Mouse (Mus musculus) midbrain, embryonic 13.5 days (tissue): Measurements from ENCODE around the gene Adam8. TPM values are rescaled to one million over a fixed set of nuclear protein-coding genes. Genes with fewer than 3 reads are reported as not detected.

ENCODE experiments used
- ATAC-seq: fragments of 200-750 bp; cut with Nextera tagmentation; 2 replicates; pipeline ENCODE4 v1.8.0; 2017; ENCODE audit warnings: mild to moderate bottlenecking, moderate TSS enrichment, moderate library complexity
- H3K27ac ChIP-seq: fragments of 300-500 bp; sonication (generic); 2 replicates; pipeline ENCODE4 v1.5.1; 2015; ENCODE audit warnings: inconsistent platforms, mild to moderate bottlenecking, moderate library complexity
- H3K27me3 ChIP-seq: fragments of 300-500 bp; sonication (generic); 2 replicates; pipeline ENCODE4 v1.6.1; 2015; ENCODE audit warnings: mild to moderate bottlenecking, inconsistent platforms
- H3K36me3 ChIP-seq: fragments of 300-500 bp; sonication (generic); 2 replicates; pipeline ENCODE4 v1.6.1; 2015; ENCODE audit warnings: mild to moderate bottlenecking, inconsistent platforms
- H3K4me1 ChIP-seq: fragments of 300-500 bp; sonication (generic); replicated peaks from 2 replicates; pipeline ENCODE4 v1.6.1; 2015; ENCODE audit warnings: inconsistent platforms
- H3K4me2 ChIP-seq: fragments of 300-500 bp; sonication (generic); replicated peaks from 2 replicates; pipeline ENCODE4 v1.6.1; 2015; ENCODE audit warnings: moderate library complexity, mild to moderate bottlenecking, inconsistent platforms
- H3K4me3 ChIP-seq: fragments of 300-500 bp; sonication (generic); replicated peaks from 2 replicates; pipeline ENCODE4 v1.5.1; 2015; ENCODE audit warnings: mild to moderate bottlenecking, inconsistent platforms
- H3K9ac ChIP-seq: fragments of 300-500 bp; sonication (generic); replicated peaks from 2 replicates; pipeline ENCODE4 v1.6.1; 2015; ENCODE audit warnings: mild to moderate bottlenecking, inconsistent platforms
- H3K9me3 ChIP-seq: fragments of 300-500 bp; sonication (generic); 2 replicates; pipeline ENCODE4 v1.6.1; 2016; ENCODE audit warnings: mild to moderate bottlenecking, inconsistent platforms
- WGBS: fragments of 180-500 bp; shearing (Covaris S2); methylation state at CpG from one replicate; pipeline ENCODE4 v1.1.7; 2015; 5-methylcytosine and 5-hydroxymethylcytosine counted together
- polyA plus RNA-seq: library from polyadenylated mRNA; unstranded; fragments of >200 nt; fragmentation: Nextera tagmentation; extraction: Ambion mirVana; gene quantifications from 2 replicates; pipeline ENCODE4 v1.2.1, GENCODE M21; 2015

The Adam8 gene
- 3.8 and 4.0 TPM in 2 replicates for polyA plus RNA-seq

DNA sequence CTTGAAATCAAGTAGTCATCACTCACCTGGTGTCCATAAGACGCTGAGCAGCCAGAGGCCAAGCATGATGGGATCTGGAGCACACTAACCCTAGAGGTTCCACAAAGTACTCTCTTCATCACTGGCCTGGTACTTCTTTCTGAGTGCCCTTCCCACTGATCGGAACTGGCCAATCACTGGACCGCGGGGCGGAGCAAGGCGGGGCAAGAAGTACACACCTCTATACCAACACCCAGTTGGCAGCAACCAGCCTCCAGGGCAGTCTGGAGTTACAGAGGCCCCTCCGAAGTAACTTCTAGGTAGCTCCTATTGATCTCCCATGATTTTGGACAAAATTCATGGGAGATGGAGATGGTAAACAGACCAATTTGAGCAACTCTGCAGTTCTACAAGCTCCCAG is at the start of gene Adam8:
Gene Adam8, minus strand, starts transcription at position 157 of the 400 bp plus-strand sequence.
- no peak for ATAC-seq
- H3K27ac ChIP-seq = no peak within 1 kb of the TSS

GRCm38 (mm10) chr7:140037171-140037555 is 44.8 kb upstream of the Adam8 start:
- H3K27ac ChIP-seq = no peak overlapping the region
- no peak for ATAC-seq

More for the DNA sequence above, at the start of gene Adam8:
- H3K9me3 ChIP-seq = no peaks in the 10 kb centered on the region
- peaks cover 24% of the 10 kb centered on the region for H3K36me3 ChIP-seq
- 28% methylated on average over 7 of the region's 7 CpGs for WGBS
- H3K9ac ChIP-seq = no peak within 1 kb of the TSS
- no peak within 1 kb of the TSS for H3K4me2 ChIP-seq
- no peaks in the 10 kb centered on the region for H3K4me1 ChIP-seq
- no peak within 1 kb of the TSS for H3K4me3 ChIP-seq
- no peaks in the 10 kb centered on the region for H3K27me3 ChIP-seq

DNA sequence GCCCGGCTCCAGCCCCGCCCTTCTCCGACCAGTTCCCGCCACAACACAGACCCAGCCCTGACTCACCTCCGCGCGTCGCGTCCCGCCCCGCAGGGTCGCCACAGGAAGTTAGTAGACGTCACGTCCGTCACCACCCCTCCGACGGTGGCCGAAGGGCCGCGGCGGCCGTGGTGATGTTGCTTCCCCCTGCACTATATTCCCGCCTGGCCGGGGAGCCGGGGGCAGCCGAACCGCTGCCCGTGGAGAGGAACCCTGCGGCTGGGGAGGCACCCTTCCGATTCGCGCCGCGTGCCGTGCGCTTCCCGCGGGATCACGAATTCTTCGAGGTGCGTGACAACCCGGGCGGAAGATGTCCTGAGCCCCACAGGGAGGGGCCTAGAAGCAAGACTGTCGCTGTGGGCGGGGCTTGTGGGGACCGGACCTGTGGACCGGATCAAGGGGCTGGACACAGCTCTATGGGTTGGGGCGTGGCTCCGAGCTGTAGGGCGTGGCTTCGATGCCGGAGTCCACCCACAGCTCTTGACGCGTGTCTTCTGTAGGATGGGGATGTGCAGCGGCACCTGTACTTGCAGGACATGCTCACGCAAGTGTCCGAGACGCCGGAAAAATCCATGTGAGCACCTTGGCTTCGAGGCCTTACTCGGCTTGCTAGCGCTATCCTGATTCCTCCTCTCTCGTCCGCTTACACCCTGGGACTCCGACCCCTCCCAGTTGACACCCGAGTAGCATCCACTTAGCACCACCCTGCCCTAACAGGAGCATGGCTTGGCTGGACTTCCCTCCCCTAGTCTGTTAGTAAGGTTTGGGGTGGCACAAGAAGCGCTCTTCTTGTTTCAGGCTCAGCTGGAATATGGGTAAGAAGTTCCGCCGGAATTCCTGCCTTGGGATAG is 44.2 kb upstream of the Adam8 start, which contains the start of the genes Zfp511 and Tubgcp2:
Gene Zfp511, plus strand, starts transcription at position 111 of the 890 bp plus-strand sequence.
Gene Tubgcp2, minus strand, starts transcription at position 389 of the 890 bp plus-strand sequence.
- H3K9me3 ChIP-seq = no peaks in the 10 kb centered on the region
- under 1% methylated on average over 68 of the region's 69 CpGs for WGBS
- ATAC-seq = peak; percentile 97
- H3K27me3 ChIP-seq = 0 out of 2 replicates have a peak, but pooled peaks cover 10% of the 10 kb centered on the region
- peaks cover 44% of the 10 kb centered on the region for H3K36me3 ChIP-seq
- H3K4me3 ChIP-seq = peak within 1 kb of the TSS; percentile 89
- H3K4me2 ChIP-seq = peak within 1 kb of the TSS; percentile 92
- peaks cover 26% of the 10 kb centered on the region for H3K4me1 ChIP-seq
- peak within 1 kb of the TSS; percentile 88 for H3K27ac ChIP-seq
- peak within 1 kb of the TSS; percentile 90 for H3K9ac ChIP-seq

More at GRCm38 (mm10) chr7:140037171-140037555, 44.8 kb upstream of the Adam8 start:
- peaks cover 26% of the 10 kb centered on the region for H3K4me1 ChIP-seq
- H3K4me2 ChIP-seq = peak overlapping the region; percentile 92
- H3K27me3 ChIP-seq = 0 out of 2 replicates have a peak, but pooled peaks cover 10% of the 10 kb centered on the region
- H3K36me3 ChIP-seq = peaks cover 38% of the 10 kb centered on the region
- 54% methylated on average over 3 of the region's 3 CpGs for WGBS
- no peaks in the 10 kb centered on the region for H3K9me3 ChIP-seq
- H3K4me3 ChIP-seq = peak overlapping the region; percentile 89
- peak overlapping the region; percentile 90; the same call in 1 of the 2 replicates for H3K9ac ChIP-seq

DNA sequence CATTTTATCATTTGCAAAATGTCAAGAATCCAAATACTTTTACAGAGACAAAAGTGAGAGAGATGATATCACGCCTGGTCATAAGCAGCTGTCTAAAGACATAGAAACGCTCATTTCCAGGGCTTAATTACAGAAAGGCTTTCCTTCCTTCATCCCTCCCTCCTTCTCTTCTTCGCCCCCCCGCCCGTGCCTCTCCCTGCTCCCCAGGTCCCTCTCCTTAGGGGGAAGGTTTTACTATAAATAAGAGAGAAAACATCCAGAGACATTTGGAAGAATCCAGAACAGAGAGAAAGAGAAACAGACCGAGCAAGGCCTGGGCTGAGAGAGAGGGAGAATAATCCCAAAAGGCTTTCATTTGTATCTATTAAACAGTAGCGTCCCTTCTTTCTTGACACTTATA is 43.1 kb upstream of the Adam8 start:
- no peak for ATAC-seq
- H3K4me3 ChIP-seq = peak overlapping the region; percentile 89
- H3K36me3 ChIP-seq = peaks cover 46% of the 10 kb centered on the region
- peak overlapping the region; percentile 90 for H3K9ac ChIP-seq
- H3K9me3 ChIP-seq = no peaks in the 10 kb centered on the region
- no peak overlapping the region for H3K27ac ChIP-seq
- peak overlapping the region; percentile 92 for H3K4me2 ChIP-seq
- WGBS = 23% methylated on average over 7 of the region's 7 CpGs
- H3K4me1 ChIP-seq = peaks cover 26% of the 10 kb centered on the region
- H3K27me3 ChIP-seq = 0 out of 2 replicates have a peak, but pooled peaks cover 5% of the 10 kb centered on the region

DNA sequence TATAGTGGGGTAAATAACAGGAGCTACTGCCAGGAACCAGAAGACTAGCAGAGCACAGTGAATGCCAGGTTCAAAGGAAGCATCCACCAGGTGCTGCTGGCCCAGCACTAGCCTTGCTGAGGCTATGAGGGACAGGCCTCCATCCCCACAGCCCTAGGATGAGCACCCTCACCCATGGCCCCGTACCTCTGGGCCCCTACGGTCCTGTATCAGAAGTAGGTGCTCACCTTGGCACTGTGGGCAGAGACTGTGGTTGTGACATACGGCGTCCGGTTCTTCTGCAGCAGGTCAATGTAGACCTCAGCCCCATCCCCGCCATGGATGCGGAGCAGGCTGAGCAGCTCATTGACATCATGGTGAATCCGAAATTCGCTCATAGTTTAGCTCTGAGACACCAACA is 41.0 kb upstream of the Adam8 start:
- Histone ChIP-seq H3K9ac (no peak overlapping the region), H3K9me3 (no peaks in the 10 kb centered on the region), H3K4me1 (peaks cover 26% of the 10 kb centered on the region), H3K36me3 (peaks cover 53% of the 10 kb centered on the region), H3K4me3 (no peak overlapping the region), H3K27me3 (0 out of 2 replicates have a peak, but pooled peaks cover 5% of the 10 kb centered on the region), H3K4me2 (no peak overlapping the region), H3K27ac (no peak overlapping the region)
- ATAC-seq = no peak
- WGBS = 97% methylated on average over 9 of the region's 9 CpGs

- no peak for ATAC-seq
- WGBS = 96% methylated on average over 10 of the region's 10 CpGs
- peaks cover 23% of the 10 kb centered on the region for H3K4me1 ChIP-seq
- H3K4me2 ChIP-seq = no peak overlapping the region
- peaks cover 60% of the 10 kb centered on the region for H3K36me3 ChIP-seq
- H3K4me3 ChIP-seq = no peak overlapping the region
- 0 out of 2 replicates have a peak, but pooled peaks cover 2% of the 10 kb centered on the region for H3K27me3 ChIP-seq
- no peak overlapping the region for H3K27ac ChIP-seq
- no peak overlapping the region for H3K9ac ChIP-seq
- no peaks in the 10 kb centered on the region for H3K9me3 ChIP-seq
These were observed 40.0 kb upstream of the Adam8 start for GRCm38 (mm10) chr7:140032366-140032765.

DNA sequence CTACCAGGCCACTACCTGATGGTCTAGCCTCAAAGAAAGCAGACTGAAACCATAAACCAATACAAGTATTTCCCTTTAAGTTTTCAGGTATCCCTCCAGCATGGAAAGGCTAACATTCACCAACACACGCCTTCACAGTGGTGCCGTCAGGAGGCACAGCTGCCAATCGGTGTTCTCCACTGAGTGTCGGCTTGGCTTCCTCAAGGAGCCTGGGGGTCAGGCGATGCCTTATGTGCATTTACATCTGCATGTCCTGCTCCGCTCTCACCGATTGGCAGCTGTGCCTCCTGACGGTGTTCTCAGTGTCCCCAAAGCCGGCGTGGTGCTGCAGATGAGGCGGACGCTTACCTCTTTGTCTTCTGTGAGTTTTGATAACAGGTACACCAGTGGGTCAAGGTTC is 39.4 kb upstream of the Adam8 start:
- Histone ChIP-seq H3K27ac (no peak overlapping the region), H3K9me3 (no peaks in the 10 kb centered on the region), H3K36me3 (peaks cover 60% of the 10 kb centered on the region), H3K27me3 (no peaks in the 10 kb centered on the region), H3K4me1 (peaks cover 17% of the 10 kb centered on the region), H3K4me2 (no peak overlapping the region), H3K4me3 (no peak overlapping the region), H3K9ac (no peak overlapping the region)
- ATAC-seq = no peak
- 93% methylated on average over 12 of the region's 12 CpGs for WGBS

GRCm38 (mm10) chr7:140011336-140011735 is 19.0 kb upstream of the Adam8 start:
- Histone ChIP-seq H3K9me3 (no peaks in the 10 kb centered on the region), H3K4me2 (no peak overlapping the region), H3K27me3 (no peaks in the 10 kb centered on the region), H3K9ac (no peak overlapping the region), H3K27ac (no peak overlapping the region), H3K4me1 (no peaks in the 10 kb centered on the region), H3K4me3 (no peak overlapping the region), H3K36me3 (peaks cover 37% of the 10 kb centered on the region)
- no peak for ATAC-seq
- WGBS = 98% methylated on average over 17 of the region's 17 CpGs

DNA sequence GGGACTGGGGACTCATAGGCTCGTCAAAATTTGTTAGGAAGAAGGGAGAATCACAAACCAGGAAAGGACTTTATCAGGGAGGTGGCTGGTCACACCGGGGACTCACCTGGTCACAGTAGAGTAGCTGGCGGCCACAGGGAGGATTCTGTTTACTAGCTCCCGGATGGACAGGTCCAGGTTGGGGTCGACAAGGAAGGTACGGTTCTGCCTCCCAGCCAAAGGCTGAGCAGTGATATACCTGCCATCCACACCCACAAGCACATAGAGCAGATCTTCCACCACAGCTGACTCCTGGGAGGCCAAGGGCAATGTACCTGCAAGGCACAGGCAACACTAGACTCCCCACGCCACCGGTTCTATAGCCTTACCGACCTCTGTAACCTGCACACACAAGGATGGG is 15.4 kb upstream of the Adam8 start:
- Histone ChIP-seq H3K9ac (no peak overlapping the region), H3K4me1 (no peaks in the 10 kb centered on the region), H3K27me3 (no peaks in the 10 kb centered on the region), H3K4me3 (no peak overlapping the region), H3K27ac (no peak overlapping the region), H3K9me3 (no peaks in the 10 kb centered on the region), H3K4me2 (no peak overlapping the region), H3K36me3 (peaks cover 59% of the 10 kb centered on the region)
- 95% methylated on average over 9 of the region's 9 CpGs for WGBS
- no peak for ATAC-seq

- Histone ChIP-seq H3K27me3 (no peaks in the 10 kb centered on the region), H3K9me3 (no peaks in the 10 kb centered on the region), H3K4me1 (no peaks in the 10 kb centered on the region), H3K4me2 (no peak overlapping the region), H3K4me3 (no peak overlapping the region), H3K9ac (no peak overlapping the region), H3K27ac (no peak overlapping the region), H3K36me3 (peaks cover 65% of the 10 kb centered on the region)
- WGBS = 95% methylated on average over 9 of the region's 9 CpGs
- no peak for ATAC-seq
These were observed 14.7 kb upstream of the Adam8 start for GRCm38 (mm10) chr7:140006861-140007611.

GRCm38 (mm10) chr7:140004666-140005065 is 12.3 kb upstream of the Adam8 start:
- Histone ChIP-seq H3K27me3 (no peaks in the 10 kb centered on the region), H3K4me2 (no peak overlapping the region), H3K36me3 (peaks cover 77% of the 10 kb centered on the region), H3K4me3 (no peak overlapping the region), H3K27ac (no peak overlapping the region), H3K9me3 (no peaks in the 10 kb centered on the region), H3K4me1 (no peaks in the 10 kb centered on the region), H3K9ac (no peak overlapping the region)
- ATAC-seq = no peak
- WGBS = 95% methylated on average over 8 of the region's 8 CpGs
